Mouse (Mus musculus) forebrain, embryonic 13.5 days (tissue): ENCODE results near the gene Osgep. TPM values are rescaled to one million over a fixed set of nuclear protein-coding genes. Genes with fewer than 3 reads are reported as not detected.

Source experiments
- ATAC-seq: fragments of 200-750 bp; cut with Nextera tagmentation; 2 replicates; pipeline ENCODE4 v1.8.0; 2017
- H3K27ac ChIP-seq: fragments of 300-500 bp; sonication (generic); 2 replicates; pipeline ENCODE4 v1.5.1; 2015; ENCODE audit warnings: inconsistent platforms, mild to moderate bottlenecking, moderate library complexity
- H3K27me3 ChIP-seq: fragments of 300-500 bp; sonication (generic); 2 replicates; pipeline ENCODE4 v1.6.1; 2015; ENCODE audit warnings: mild to moderate bottlenecking, inconsistent platforms
- H3K36me3 ChIP-seq: fragments of 300-500 bp; sonication (generic); 2 replicates; pipeline ENCODE4 v1.6.1; 2015; ENCODE audit warnings: mild to moderate bottlenecking, inconsistent platforms; ENCODE audit not compliant: poor library complexity, severe bottlenecking
- H3K4me1 ChIP-seq: fragments of 300-500 bp; sonication (generic); 2 replicates; pipeline ENCODE4 v1.6.1; 2015; ENCODE audit warnings: inconsistent platforms
- H3K4me2 ChIP-seq: fragments of 300-500 bp; sonication (generic); 2 replicates; pipeline ENCODE4 v1.6.1; 2015; ENCODE audit warnings: inconsistent platforms, mild to moderate bottlenecking, moderate library complexity
- H3K4me3 ChIP-seq: fragments of 300-500 bp; sonication (generic); 2 replicates; pipeline ENCODE4 v1.5.1; 2015; ENCODE audit warnings: mild to moderate bottlenecking, inconsistent platforms
- H3K9ac ChIP-seq: fragments of 300-500 bp; sonication (generic); 2 replicates; pipeline ENCODE4 v1.6.1; 2015; ENCODE audit warnings: mild to moderate bottlenecking, inconsistent platforms
- H3K9me3 ChIP-seq: fragments of 300-500 bp; sonication (generic); replicated peaks from 2 replicates; pipeline ENCODE4 v1.6.1; 2016; ENCODE audit warnings: inconsistent platforms
- WGBS: fragments of 180-500 bp; shearing (Covaris S2); methylation state at CpG from one replicate; pipeline ENCODE4 v1.1.7; 2015; 5-methylcytosine and 5-hydroxymethylcytosine counted together
- polyA plus RNA-seq: library from polyadenylated mRNA; unstranded; fragments of >200 nt; fragmentation: Nextera tagmentation; extraction: Ambion mirVana; gene quantifications from 2 replicates; pipeline ENCODE4 v1.2.1, GENCODE M21; 2015

Osgep gene
- polyA plus RNA-seq, 1 experiment from 2014 or later, result 150 TPM

GRCm38 (mm10) chr14:50896747-50897373 lies 27.8 kb downstream of the Osgep start:
- no peaks in the 10 kb centered on the region for H3K36me3 ChIP-seq
- H3K4me3 ChIP-seq, result peak overlapping the region; percentile 50
- no peaks in the 10 kb centered on the region for H3K9me3 ChIP-seq
- 17% methylated on average over 23 of the region's 23 CpGs for WGBS
- peaks cover 12% of the 10 kb centered on the region for H3K4me1 ChIP-seq
- peak overlapping the region; percentile 66 for H3K9ac ChIP-seq
- peak overlapping the region; percentile 83 for H3K4me2 ChIP-seq
- H3K27ac ChIP-seq, result no peak overlapping the region
- ATAC-seq, result peak; percentile 78; the same call in 1 of the 2 replicates
- H3K27me3 ChIP-seq, result peaks cover 16% of the 10 kb centered on the region

- H3K4me3 ChIP-seq, result peak overlapping the region; percentile 50
- ATAC-seq, result peak; percentile 41; the same call in 1 of the 2 replicates
- peak overlapping the region; percentile 83 for H3K4me2 ChIP-seq
- no peak overlapping the region for H3K27ac ChIP-seq
- H3K27me3 ChIP-seq, result peaks cover 16% of the 10 kb centered on the region
- peak overlapping the region; percentile 66 for H3K9ac ChIP-seq
- WGBS, result 18% methylated on average over 19 of the region's 19 CpGs
- no peaks in the 10 kb centered on the region for H3K36me3 ChIP-seq
- H3K4me1 ChIP-seq, result peaks cover 12% of the 10 kb centered on the region
- H3K9me3 ChIP-seq, result no peaks in the 10 kb centered on the region
These were observed 28.5 kb downstream of the Osgep start for GRCm38 (mm10) chr14:50895985-50896746.

DNA sequence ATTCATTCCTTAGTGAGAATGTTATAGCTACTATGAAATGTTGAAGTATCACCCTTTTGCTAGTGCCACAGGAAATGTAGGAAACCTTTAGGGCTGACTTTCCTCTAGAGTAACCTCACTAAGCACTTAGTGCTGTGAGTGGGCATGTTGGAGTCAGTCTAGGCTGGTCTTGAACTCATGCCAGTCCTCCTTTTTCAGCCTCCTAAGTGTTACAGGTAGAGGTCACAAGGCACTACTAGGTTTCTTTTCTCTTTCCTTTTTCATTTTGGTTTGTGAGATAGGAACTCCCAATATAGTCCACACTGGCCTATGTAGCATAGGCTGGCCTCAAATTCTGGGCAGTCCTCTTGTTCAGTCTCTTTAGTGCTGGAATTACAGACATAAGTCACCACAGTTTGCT lies 29.3 kb downstream of the Osgep start:
- no peak for ATAC-seq
- Histone ChIP-seq H3K4me3 (no peak overlapping the region), H3K4me2 (no peak overlapping the region), H3K9ac (no peak overlapping the region), H3K36me3 (no peaks in the 10 kb centered on the region), H3K27me3 (peaks cover 16% of the 10 kb centered on the region), H3K4me1 (peaks cover 12% of the 10 kb centered on the region), H3K27ac (no peak overlapping the region), H3K9me3 (no peaks in the 10 kb centered on the region)

DNA sequence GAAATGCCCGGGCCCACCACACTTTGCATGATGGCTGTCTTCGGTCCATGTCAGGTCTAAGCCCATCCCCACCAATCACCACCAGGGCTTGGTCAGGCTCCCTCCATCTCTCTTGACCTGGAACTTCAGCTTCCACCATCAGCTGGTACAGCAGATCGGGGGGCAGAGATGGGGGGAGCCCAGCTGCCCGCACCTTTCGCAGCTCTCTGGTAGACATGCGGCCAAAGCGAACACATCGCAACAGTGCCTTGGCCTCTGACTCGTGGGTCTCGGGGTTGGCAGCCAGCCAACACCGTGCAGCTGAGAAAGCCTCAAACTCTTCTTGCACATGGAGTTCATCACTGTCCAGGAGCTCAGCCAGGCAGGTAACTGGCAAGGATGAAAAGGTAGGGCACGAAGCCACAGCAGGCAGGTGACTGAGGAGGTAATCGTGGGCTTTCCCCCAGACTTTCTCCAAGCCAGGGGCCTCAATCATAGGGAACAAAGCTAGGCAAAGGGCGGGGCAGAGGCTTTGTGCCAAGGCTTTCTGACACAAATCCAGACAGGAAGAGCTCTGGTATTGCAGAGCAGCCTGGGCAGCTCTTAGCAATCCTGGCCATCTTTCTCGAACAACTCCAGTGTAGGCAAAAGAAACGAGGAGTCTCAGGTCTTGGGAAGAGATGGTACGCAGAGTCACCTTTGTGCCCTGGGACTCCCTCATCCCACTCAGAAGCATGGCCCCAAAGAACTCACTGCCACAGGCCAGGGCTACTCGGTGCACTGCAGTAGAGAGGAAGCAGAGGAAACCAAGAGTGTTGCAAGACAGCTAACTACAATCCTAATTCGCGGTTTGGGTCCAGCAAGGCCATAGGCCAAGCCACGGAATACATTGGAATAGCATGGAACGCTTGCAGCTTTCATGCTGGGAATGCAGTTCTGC lies 31.9 kb downstream of the Osgep start:
- H3K36me3 ChIP-seq, result no peaks in the 10 kb centered on the region
- peaks cover 12% of the 10 kb centered on the region for H3K27me3 ChIP-seq
- ATAC-seq, result no peak
- no peak overlapping the region for H3K27ac ChIP-seq
- no peak overlapping the region for H3K4me3 ChIP-seq
- H3K4me1 ChIP-seq, result peaks cover 12% of the 10 kb centered on the region
- no peak overlapping the region for H3K4me2 ChIP-seq
- no peak overlapping the region for H3K9ac ChIP-seq
- WGBS, result 84% methylated on average over 22 of the region's 22 CpGs
- no peaks in the 10 kb centered on the region for H3K9me3 ChIP-seq

DNA sequence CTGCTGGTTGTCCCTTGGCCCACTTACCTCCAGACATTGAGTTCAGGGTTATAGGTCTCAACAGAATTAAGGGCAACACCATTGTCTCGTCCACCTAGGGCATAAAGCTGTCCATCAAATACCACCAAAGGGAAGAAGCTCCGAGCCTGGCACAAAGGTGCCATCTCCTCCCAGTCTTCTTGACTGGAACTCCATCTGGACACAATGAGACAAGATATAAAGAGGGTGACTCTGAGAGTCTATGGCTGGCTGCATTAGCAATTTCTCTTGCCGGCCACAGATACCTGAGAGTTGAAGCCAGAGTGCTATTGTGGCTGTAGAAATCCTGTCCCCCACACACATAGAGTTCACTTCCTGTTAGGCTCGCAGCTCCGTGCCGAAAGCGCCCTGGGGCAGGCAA lies 32.6 kb downstream of the Osgep start:
- Histone ChIP-seq H3K4me1 (peaks cover 10% of the 10 kb centered on the region), H3K36me3 (no peaks in the 10 kb centered on the region), H3K4me2 (no peak overlapping the region), H3K27ac (no peak overlapping the region), H3K9me3 (no peaks in the 10 kb centered on the region), H3K4me3 (no peak overlapping the region), H3K27me3 (peaks cover 5% of the 10 kb centered on the region), H3K9ac (no peak overlapping the region)
- 85% methylated on average over 7 of the region's 7 CpGs for WGBS
- no peak for ATAC-seq

GRCm38 (mm10) chr14:50891621-50892020 lies 33.1 kb downstream of the Osgep start:
- Histone ChIP-seq H3K36me3 (no peaks in the 10 kb centered on the region), H3K9me3 (no peaks in the 10 kb centered on the region), H3K27me3 (peaks cover 3% of the 10 kb centered on the region), H3K4me1 (peaks cover 5% of the 10 kb centered on the region), H3K9ac (no peak overlapping the region), H3K27ac (no peak overlapping the region), H3K4me2 (no peak overlapping the region), H3K4me3 (no peak overlapping the region)
- WGBS, result 95% methylated on average over 8 of the region's 8 CpGs
- no peak for ATAC-seq

DNA sequence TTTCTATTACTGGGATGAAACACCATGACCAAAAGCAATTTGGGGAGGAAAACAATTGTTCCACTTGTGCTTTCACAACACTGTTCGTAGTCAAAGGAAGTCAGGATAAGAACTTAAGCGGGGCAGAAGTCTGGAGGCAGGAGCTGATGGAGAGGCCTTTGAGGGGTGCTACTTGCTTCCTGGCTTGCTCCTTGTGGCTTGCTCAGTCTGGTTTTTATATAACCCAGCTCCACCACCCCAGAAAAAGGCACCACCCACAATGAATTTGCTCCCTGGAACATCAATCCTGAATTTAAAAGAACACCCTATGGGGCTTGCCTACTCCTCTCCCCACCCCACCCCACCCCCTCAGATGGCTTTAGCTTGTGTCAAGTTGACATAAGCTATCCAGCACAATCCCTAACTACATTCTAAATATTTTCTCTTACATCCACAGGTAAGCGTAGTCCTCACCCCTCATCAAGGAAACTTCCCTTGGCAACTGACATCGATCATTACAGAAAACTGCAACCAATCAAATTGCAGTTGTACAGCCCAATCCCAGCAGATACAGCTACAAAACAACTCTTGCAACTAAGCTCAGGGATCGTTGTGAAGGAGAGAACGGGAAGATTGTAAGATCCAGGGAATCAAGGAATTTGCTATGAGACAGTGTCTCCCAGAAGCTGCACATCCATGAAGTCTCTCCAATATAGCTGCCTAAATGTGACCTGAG lies 48.3 kb downstream of the Osgep start:
- no peak overlapping the region for H3K4me3 ChIP-seq
- WGBS, result 90% methylated on average over 6 of the region's 6 CpGs
- no peaks in the 10 kb centered on the region for H3K9me3 ChIP-seq

DNA sequence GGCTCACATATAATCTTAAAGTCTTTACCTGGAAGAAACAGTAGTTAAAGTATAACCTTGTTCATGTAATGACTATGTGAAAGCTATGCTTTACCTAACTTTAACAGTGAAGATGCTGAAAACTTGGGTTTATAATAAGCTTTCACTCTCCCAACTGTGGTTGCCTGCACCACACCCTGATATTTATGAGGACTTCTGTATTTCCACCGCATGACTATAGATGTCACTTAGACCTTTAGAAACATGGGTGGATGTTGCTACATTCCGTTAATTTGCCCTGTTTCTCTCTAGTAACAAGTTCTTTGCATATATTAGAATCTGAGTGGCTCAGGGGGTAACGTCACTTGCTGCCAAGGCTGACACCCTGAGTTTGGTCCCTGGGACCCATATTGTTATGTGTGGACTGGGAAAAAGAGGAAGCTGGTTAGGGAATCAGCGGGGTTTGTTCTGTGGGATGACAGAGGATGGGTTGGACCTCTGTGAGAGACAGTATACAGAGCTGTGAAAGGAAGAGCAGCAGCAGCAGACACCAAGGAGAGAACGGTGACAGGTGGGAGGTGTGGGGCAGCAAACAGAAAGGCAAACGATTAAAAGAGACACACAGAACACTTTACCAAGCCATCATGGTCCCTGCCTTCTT lies 49.0 kb downstream of the Osgep start:
- no peaks in the 10 kb centered on the region for H3K27me3 ChIP-seq
- H3K27ac ChIP-seq, result no peak overlapping the region
- H3K9ac ChIP-seq, result no peak overlapping the region
- no peak for ATAC-seq
- H3K4me2 ChIP-seq, result no peak overlapping the region
- 80% methylated on average over 6 of the region's 6 CpGs for WGBS
- no peaks in the 10 kb centered on the region for H3K36me3 ChIP-seq
- no peak overlapping the region for H3K4me3 ChIP-seq
- H3K9me3 ChIP-seq, result no peaks in the 10 kb centered on the region
- peaks cover 3% of the 10 kb centered on the region for H3K4me1 ChIP-seq

More for the DNA sequence above, 48.3 kb downstream of the Osgep start:
- Histone ChIP-seq H3K9ac (no peak overlapping the region), H3K4me1 (no peaks in the 10 kb centered on the region), H3K36me3 (no peaks in the 10 kb centered on the region), H3K4me2 (no peak overlapping the region), H3K27me3 (no peaks in the 10 kb centered on the region), H3K27ac (no peak overlapping the region)
- ATAC-seq, result no peak

DNA sequence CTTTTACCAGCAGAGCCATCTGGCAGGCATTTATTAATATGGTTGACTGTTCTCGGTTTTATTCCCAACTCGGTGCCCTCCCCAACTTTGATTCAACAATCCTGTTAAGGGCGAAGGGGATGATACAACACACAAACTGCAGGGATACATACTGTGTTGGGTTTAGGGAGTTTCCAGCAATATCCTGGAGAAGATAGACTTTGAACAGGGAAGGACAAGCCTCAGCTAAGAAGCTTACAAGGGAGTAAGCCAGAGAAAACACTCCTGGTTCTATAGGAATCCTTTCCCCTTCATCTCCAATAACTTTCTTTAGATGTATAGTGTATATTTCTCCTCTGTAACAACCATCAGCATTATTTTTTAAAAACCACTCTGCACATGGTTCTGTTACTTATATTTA lies 49.5 kb downstream of the Osgep start:
- Histone ChIP-seq H3K27ac (no peak overlapping the region), H3K4me2 (no peak overlapping the region), H3K9me3 (no peaks in the 10 kb centered on the region), H3K9ac (no peak overlapping the region), H3K27me3 (no peaks in the 10 kb centered on the region), H3K36me3 (no peaks in the 10 kb centered on the region), H3K4me3 (no peak overlapping the region), H3K4me1 (peaks cover 6% of the 10 kb centered on the region)
- WGBS, result 91% methylated on average over 3 of the region's 3 CpGs
- no peak for ATAC-seq

- ATAC-seq, result no peak
- no peaks in the 10 kb centered on the region for H3K27me3 ChIP-seq
- H3K9me3 ChIP-seq, result no peaks in the 10 kb centered on the region
- H3K27ac ChIP-seq, result no peak overlapping the region
- H3K9ac ChIP-seq, result no peak overlapping the region
- 86% methylated on average over 2 of the region's 2 CpGs for WGBS
- no peak overlapping the region for H3K4me3 ChIP-seq
- H3K4me2 ChIP-seq, result 0 out of 2 replicates have a peak overlapping the region, but pooled peaks have one; percentile 68
- H3K36me3 ChIP-seq, result no peaks in the 10 kb centered on the region
- H3K4me1 ChIP-seq, result peaks cover 9% of the 10 kb centered on the region
These were observed 53.4 kb downstream of the Osgep start for GRCm38 (mm10) chr14:50871284-50871683.

GRCm38 (mm10) chr14:50870805-50871143 lies 53.9 kb downstream of the Osgep start:
- Histone ChIP-seq H3K4me3 (peak overlapping the region; percentile 50), H3K4me2 (peak overlapping the region; percentile 68), H3K27me3 (no peaks in the 10 kb centered on the region), H3K27ac (no peak overlapping the region), H3K36me3 (no peaks in the 10 kb centered on the region), H3K4me1 (peaks cover 9% of the 10 kb centered on the region), H3K9me3 (no peaks in the 10 kb centered on the region), H3K9ac (peak overlapping the region; percentile 66)
- 31% methylated on average over 5 of the region's 5 CpGs for WGBS
- 0 out of 2 replicates have a peak, but pooled peaks have one; percentile 14 for ATAC-seq
